Mouse (Mus musculus) yolk sac, embryonic 10.5 days (tissue): ENCODE measurements around the gene Fkbp3.
"Not testable (repeated sequence)": the region's sequence is repeated elsewhere in the genome, so short reads cannot be mapped to it uniquely, and the experiment has no call there.

Experiments used
- DNase-seq: peaks from one replicate; pipeline ENCODE4 v3.0.0-alpha.2; 2017; ENCODE audit warnings: low spot score

Gene Fkbp3

GRCm38 (mm10) chr12:65073611-65074178 lies at the start of gene Fkbp3:
TSS of gene Fkbp3 (minus strand) at chr12:65074007.
- DNase-seq: peak; percentile 96

- DNase-seq: no peak
Measured at GRCm38 (mm10) chr12:65119451-65119850, 45.6 kb upstream of the Fkbp3 start.

- DNase-seq: no peak
Measured at GRCm38 (mm10) chr12:65118968-65119367, 45.2 kb upstream of the Fkbp3 start.

GRCm38 (mm10) chr12:65114978-65115377 lies 41.2 kb upstream of the Fkbp3 start:
- DNase-seq: not testable (repeated sequence)

- DNase-seq: no peak
Measured at GRCm38 (mm10) chr12:65113925-65114324, 40.1 kb upstream of the Fkbp3 start.

- DNase-seq: no peak
Measured at GRCm38 (mm10) chr12:65112811-65113210, 39.0 kb upstream of the Fkbp3 start.

- no peak for DNase-seq
Measured at GRCm38 (mm10) chr12:65111503-65111902, 37.7 kb upstream of the Fkbp3 start.

GRCm38 (mm10) chr12:65108746-65109145 lies 34.9 kb upstream of the Fkbp3 start:
- no peak for DNase-seq

GRCm38 (mm10) chr12:65076906-65077305 lies 3.1 kb upstream of the Fkbp3 start:
- DNase-seq: no peak

GRCm38 (mm10) chr12:65075733-65076310 lies 2.0 kb upstream of the Fkbp3 start:
- DNase-seq: no peak

GRCm38 (mm10) chr12:65075085-65075732 lies 1.4 kb upstream of the Fkbp3 start, which contains the start of gene Fancm:
TSS of gene Fancm (plus strand) at chr12:65075603.
- peak; percentile 89 for DNase-seq

GRCm38 (mm10) chr12:65074651-65075050 lies 844 bp upstream of the Fkbp3 start:
- no peak for DNase-seq

- DNase-seq: no peak
Measured at GRCm38 (mm10) chr12:65072911-65073610, 746 bp downstream of the Fkbp3 start.

GRCm38 (mm10) chr12:65068409-65068808 lies 5.4 kb downstream of the Fkbp3 start:
- DNase-seq: no peak

GRCm38 (mm10) chr12:65066234-65066633 lies 7.6 kb downstream of the Fkbp3 start:
- no peak for DNase-seq

GRCm38 (mm10) chr12:65065241-65065640 lies 8.6 kb downstream of the Fkbp3 start:
- no peak for DNase-seq

GRCm38 (mm10) chr12:65061082-65061481 lies 12.7 kb downstream of the Fkbp3 start:
- no peak for DNase-seq

GRCm38 (mm10) chr12:65058203-65058602 lies 15.6 kb downstream of the Fkbp3 start:
- DNase-seq: no peak

GRCm38 (mm10) chr12:65048799-65049198 lies 25.0 kb downstream of the Fkbp3 start:
- no peak for DNase-seq

- no peak for DNase-seq
Measured at GRCm38 (mm10) chr12:65037546-65037937, 36.3 kb downstream of the Fkbp3 start.

GRCm38 (mm10) chr12:65036892-65037545 lies 36.8 kb downstream of the Fkbp3 start:
- no peak for DNase-seq

GRCm38 (mm10) chr12:65036190-65036870 lies 37.5 kb downstream of the Fkbp3 start, which contains the start of gene Prpf39:
TSS of gene Prpf39 (plus strand) at chr12:65036333.
- DNase-seq: peak; percentile 86
